Mouse (Mus musculus): ENCODE data around the gene Rragd. TPM values are rescaled to one million over a fixed set of nuclear protein-coding genes. Genes with fewer than 3 reads are reported as not detected.
"Not testable (repeated sequence)": the region's sequence is repeated elsewhere in the genome, so short reads cannot be mapped to it uniquely, and the experiment has no call there.

Gene Rragd
- polyA plus RNA-seq, 1 experiment from 2014 or later: 13.1 TPM

GRCm38 (mm10) chr4:32989346-32989745 lies 6.5 kb downstream of the Rragd start:
- 80% methylated on average over 2 of the region's 2 CpGs for WGBS
- Histone ChIP-seq H3K36me3 (no peaks in the 10 kb centered on the region), H3K4me1 (peaks cover 10% of the 10 kb centered on the region; the same call in 1 of the 2 replicates), H3K27ac (no peak overlapping the region), H3K9ac (no peak overlapping the region), H3K27me3 (no peaks in the 10 kb centered on the region), H3K9me3 (no peaks in the 10 kb centered on the region), H3K4me2 (no peak overlapping the region), H3K4me3 (no peak overlapping the region)
- ATAC-seq (ENCODE audit: insufficient number of reproducible peaks, low FRiP score, low TSS enrichment, low read depth): no peak

- no peak overlapping the region for H3K4me2 ChIP-seq
- no peak overlapping the region for H3K4me3 ChIP-seq
- H3K9me3 ChIP-seq: no peaks in the 10 kb centered on the region
- ATAC-seq (ENCODE audit: insufficient number of reproducible peaks, low FRiP score, low TSS enrichment, low read depth): no peak
- 74% methylated on average over 3 of the region's 3 CpGs for WGBS
- H3K27ac ChIP-seq: no peak overlapping the region
- H3K4me1 ChIP-seq: no peaks in the 10 kb centered on the region
- no peaks in the 10 kb centered on the region for H3K36me3 ChIP-seq
- H3K9ac ChIP-seq: no peak overlapping the region
- H3K27me3 ChIP-seq: no peaks in the 10 kb centered on the region
Measured at GRCm38 (mm10) chr4:32994168-32994567, 11.3 kb downstream of the Rragd start.

- ATAC-seq (ENCODE audit: insufficient number of reproducible peaks, low FRiP score, low TSS enrichment, low read depth): no peak
- Histone ChIP-seq H3K27me3 (no peaks in the 10 kb centered on the region), H3K4me1 (no peaks in the 10 kb centered on the region), H3K4me2 (no peak overlapping the region), H3K4me3 (no peak overlapping the region), H3K36me3 (no peaks in the 10 kb centered on the region), H3K9me3 (no peaks in the 10 kb centered on the region), H3K9ac (no peak overlapping the region), H3K27ac (no peak overlapping the region)
- 92% methylated on average over 5 of the region's 5 CpGs for WGBS
Measured at GRCm38 (mm10) chr4:32996083-32996482, 13.2 kb downstream of the Rragd start.

- Histone ChIP-seq H3K27ac (no peak overlapping the region), H3K36me3 (no peaks in the 10 kb centered on the region), H3K9ac (no peak overlapping the region), H3K27me3 (no peaks in the 10 kb centered on the region), H3K4me1 (no peaks in the 10 kb centered on the region), H3K4me2 (no peak overlapping the region), H3K4me3 (no peak overlapping the region), H3K9me3 (no peaks in the 10 kb centered on the region)
- 75% methylated on average over 5 of the region's 5 CpGs for whole genome bisulfite sequencing
- no peak for ATAC-seq (ENCODE audit: insufficient number of reproducible peaks, low FRiP score, low TSS enrichment, low read depth)
Measured at GRCm38 (mm10) chr4:32997571-32997970, 14.7 kb downstream of the Rragd start.

GRCm38 (mm10) chr4:32998996-32999395 lies 16.2 kb downstream of the Rragd start:
- no peaks in the 10 kb centered on the region for H3K27me3 ChIP-seq
- no peaks in the 10 kb centered on the region for H3K36me3 ChIP-seq
- no peaks in the 10 kb centered on the region for H3K4me1 ChIP-seq
- no peak for ATAC-seq (ENCODE audit: insufficient number of reproducible peaks, low FRiP score, low TSS enrichment, low read depth)
- no peak overlapping the region for H3K9ac ChIP-seq
- H3K4me3 ChIP-seq: no peak overlapping the region
- 87% methylated on average over 8 of the region's 8 CpGs for WGBS
- no peak overlapping the region for H3K27ac ChIP-seq
- H3K9me3 ChIP-seq: no peaks in the 10 kb centered on the region
- no peak overlapping the region for H3K4me2 ChIP-seq

- H3K27me3 ChIP-seq: no peaks in the 10 kb centered on the region
- H3K9ac ChIP-seq: no peak overlapping the region
- ATAC-seq (ENCODE audit: insufficient number of reproducible peaks, low FRiP score, low TSS enrichment, low read depth): no peak
- WGBS: 71% methylated on average over 3 of the region's 3 CpGs
- H3K4me1 ChIP-seq: no peaks in the 10 kb centered on the region
- no peaks in the 10 kb centered on the region for H3K9me3 ChIP-seq
- H3K4me2 ChIP-seq: no peak overlapping the region
- no peaks in the 10 kb centered on the region for H3K36me3 ChIP-seq
- no peak overlapping the region for H3K4me3 ChIP-seq
- no peak overlapping the region for H3K27ac ChIP-seq
Measured at GRCm38 (mm10) chr4:33002081-33002480, 19.2 kb downstream of the Rragd start.

GRCm38 (mm10) chr4:33005595-33006470 lies 23.0 kb downstream of the Rragd start:
- H3K4me2 ChIP-seq; H3K9me3 ChIP-seq; H3K36me3 ChIP-seq; H3K9ac ChIP-seq; H3K4me1 ChIP-seq; H3K27me3 ChIP-seq; H3K27ac ChIP-seq; ATAC-seq (ENCODE audit: insufficient number of reproducible peaks, low FRiP score, low TSS enrichment, low read depth); H3K4me3 ChIP-seq: not testable (repeated sequence)
- WGBS: 76% methylated on average over 10 of the region's 10 CpGs

GRCm38 (mm10) chr4:33006844-33007243 lies 24.0 kb downstream of the Rragd start:
- 88% methylated on average over 11 of the region's 11 CpGs for WGBS
- H3K4me2 ChIP-seq: no peak overlapping the region
- no peak overlapping the region for H3K9ac ChIP-seq
- no peak for ATAC-seq (ENCODE audit: insufficient number of reproducible peaks, low FRiP score, low TSS enrichment, low read depth)
- no peaks in the 10 kb centered on the region for H3K4me1 ChIP-seq
- no peak overlapping the region for H3K27ac ChIP-seq
- no peaks in the 10 kb centered on the region for H3K9me3 ChIP-seq
- no peaks in the 10 kb centered on the region for H3K27me3 ChIP-seq
- no peaks in the 10 kb centered on the region for H3K36me3 ChIP-seq
- H3K4me3 ChIP-seq: no peak overlapping the region

GRCm38 (mm10) chr4:33007443-33008217 lies 24.8 kb downstream of the Rragd start:
- no peak for ATAC-seq (ENCODE audit: insufficient number of reproducible peaks, low FRiP score, low TSS enrichment, low read depth)
- Histone ChIP-seq H3K4me1 (no peaks in the 10 kb centered on the region), H3K27ac (no peak overlapping the region), H3K27me3 (no peaks in the 10 kb centered on the region), H3K9me3 (no peaks in the 10 kb centered on the region), H3K4me3 (no peak overlapping the region), H3K9ac (no peak overlapping the region), H3K4me2 (no peak overlapping the region), H3K36me3 (no peaks in the 10 kb centered on the region)
- 87% methylated on average over 9 of the region's 9 CpGs for WGBS

GRCm38 (mm10) chr4:33010078-33010477 lies 27.2 kb downstream of the Rragd start:
- Histone ChIP-seq H3K4me1 (no peaks in the 10 kb centered on the region), H3K4me3 (no peak overlapping the region), H3K9me3 (no peaks in the 10 kb centered on the region), H3K4me2 (no peak overlapping the region), H3K36me3 (no peaks in the 10 kb centered on the region), H3K9ac (no peak overlapping the region), H3K27ac (no peak overlapping the region), H3K27me3 (no peaks in the 10 kb centered on the region)
- ATAC-seq (ENCODE audit: insufficient number of reproducible peaks, low FRiP score, low TSS enrichment, low read depth): no peak
- 90% methylated on average over 1 of the region's 1 CpGs for WGBS

GRCm38 (mm10) chr4:33012484-33012883 lies 29.6 kb downstream of the Rragd start:
- no peak for ATAC-seq (ENCODE audit: insufficient number of reproducible peaks, low FRiP score, low TSS enrichment, low read depth)
- Histone ChIP-seq H3K27me3 (no peaks in the 10 kb centered on the region), H3K4me2 (no peak overlapping the region), H3K36me3 (no peaks in the 10 kb centered on the region), H3K9ac (no peak overlapping the region), H3K9me3 (no peaks in the 10 kb centered on the region), H3K27ac (no peak overlapping the region), H3K4me3 (no peak overlapping the region), H3K4me1 (no peaks in the 10 kb centered on the region)
- 81% methylated on average over 4 of the region's 4 CpGs for WGBS

GRCm38 (mm10) chr4:33018361-33018999 lies 35.6 kb downstream of the Rragd start:
- Histone ChIP-seq H3K9ac (no peak overlapping the region), H3K27ac (no peak overlapping the region), H3K4me2 (no peak overlapping the region), H3K9me3 (no peaks in the 10 kb centered on the region), H3K27me3 (no peaks in the 10 kb centered on the region), H3K4me1 (no peaks in the 10 kb centered on the region), H3K36me3 (no peaks in the 10 kb centered on the region), H3K4me3 (no peak overlapping the region)
- WGBS: 46% methylated on average over 9 of the region's 9 CpGs
- ATAC-seq (ENCODE audit: insufficient number of reproducible peaks, low FRiP score, low TSS enrichment, low read depth): no peak

Data from limb, embryonic 15.5 days (tissue).